Mouse (Mus musculus) urinary bladder, postnatal 10 days (tissue): ENCODE results near the gene Nmt1.
A peak's percentile ranks its signal among the peaks of the same experiment; 100 is the strongest.

Source experiments
- DNase-seq: peaks from one replicate; pipeline ENCODE4 v3.0.0; 2022; ENCODE audit warnings: low spot score

Nmt1 gene

DNA sequence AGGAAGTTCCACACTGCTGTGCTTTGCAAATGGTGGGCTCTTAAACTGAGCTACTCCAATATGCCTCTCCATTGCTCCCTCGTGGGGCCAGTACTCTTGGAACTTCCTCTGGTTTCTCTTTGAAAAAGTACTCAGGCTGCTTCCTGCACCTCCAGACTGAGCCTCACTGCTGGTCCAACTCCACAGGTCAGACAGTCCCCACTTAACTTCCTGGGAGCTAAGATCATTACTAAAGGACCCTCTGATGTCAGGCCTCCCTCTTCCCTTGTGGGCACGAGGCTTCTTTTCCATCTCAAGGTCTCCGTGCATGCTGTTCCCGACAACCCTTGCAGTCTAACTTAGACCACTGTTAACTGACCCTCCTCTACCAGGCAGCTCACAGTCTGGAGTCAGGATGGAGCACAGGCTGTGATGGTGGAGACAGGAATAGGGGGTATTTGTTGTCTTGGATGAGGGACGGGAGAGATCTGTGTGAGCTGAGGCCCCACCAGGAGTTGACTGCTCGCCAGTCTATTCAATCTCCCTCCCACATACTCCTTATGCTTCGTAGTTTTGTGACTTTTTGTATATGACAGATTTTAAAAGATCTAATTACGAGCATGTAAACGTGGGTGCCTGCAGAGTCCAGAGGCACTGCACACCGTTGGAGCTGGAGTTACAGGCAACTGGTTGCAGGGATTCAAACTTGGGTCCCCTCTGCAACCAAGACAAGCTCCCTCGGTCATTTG lies 22.6 kb upstream of the Nmt1 start:
- no peak for DNase-seq

DNA sequence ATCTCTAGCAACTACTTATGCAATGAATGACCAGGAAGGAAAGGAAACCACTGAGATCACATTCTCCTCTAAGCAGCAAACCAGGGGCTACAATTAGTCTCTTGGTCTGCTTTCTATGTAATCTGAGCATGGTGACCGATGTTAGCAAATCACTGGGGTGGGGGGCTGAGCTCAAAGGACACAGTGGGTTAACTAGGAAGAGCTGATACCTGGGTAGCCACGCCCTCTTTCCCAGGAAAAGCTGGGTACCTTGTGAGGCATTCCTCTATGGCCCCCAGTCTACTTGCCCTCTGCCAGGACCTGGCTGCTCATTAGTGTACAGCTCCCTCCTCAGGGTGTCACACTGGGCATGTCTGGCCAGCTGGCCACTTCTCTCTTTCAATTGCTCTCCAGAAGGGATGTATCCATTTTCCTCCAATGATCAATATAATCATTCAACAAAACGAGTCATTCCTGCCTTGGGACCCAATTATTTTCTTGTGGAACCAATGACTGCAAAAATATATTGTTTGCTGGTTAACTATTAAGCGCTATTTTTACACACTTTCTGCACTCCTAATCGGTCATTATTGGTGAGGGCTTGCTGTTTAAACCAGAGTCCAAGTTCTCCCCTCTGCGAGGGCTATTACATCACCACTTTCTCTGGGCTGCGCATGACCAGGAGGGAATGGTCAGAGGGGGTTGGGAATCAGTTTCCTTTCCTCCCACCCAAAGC lies 21.5 kb upstream of the Nmt1 start:
- no peak for DNase-seq

DNA sequence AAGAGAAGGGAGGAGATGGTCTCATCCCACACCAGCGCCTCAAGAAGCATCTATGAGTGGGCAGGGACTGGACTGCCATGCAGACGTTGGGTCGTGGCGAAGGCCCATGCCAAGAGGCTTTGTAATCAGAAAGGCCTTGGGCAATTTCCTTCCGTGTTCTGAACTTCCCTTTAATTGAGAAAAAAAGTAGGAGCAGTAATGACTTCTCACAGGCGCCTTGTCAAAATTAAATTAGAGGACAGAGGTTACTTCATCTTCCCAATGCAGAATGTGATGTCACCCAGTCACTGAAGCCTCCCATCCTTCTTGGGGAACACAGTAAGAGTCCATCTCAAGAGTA lies 21.0 kb upstream of the Nmt1 start:
- DNase-seq: no peak

DNA sequence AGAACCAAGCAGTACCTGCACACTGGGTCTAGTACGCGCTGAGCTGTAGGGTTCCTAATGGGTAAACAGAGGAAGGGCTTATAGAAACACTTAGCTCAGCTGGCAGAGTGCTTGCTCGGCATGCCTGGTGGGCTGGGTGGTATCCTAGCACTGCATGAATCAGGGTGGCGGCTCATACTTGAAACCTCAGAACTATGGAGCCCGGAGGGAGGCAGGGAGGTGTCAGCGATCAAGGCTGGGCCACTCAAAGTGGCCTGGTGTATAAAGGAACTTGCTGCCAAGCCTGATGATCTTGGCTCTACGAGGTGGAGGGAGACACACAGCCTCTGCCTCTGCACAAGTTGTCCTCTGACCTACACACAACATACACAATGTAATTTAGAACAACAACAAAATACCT lies 19.4 kb upstream of the Nmt1 start:
- no peak for DNase-seq

DNA sequence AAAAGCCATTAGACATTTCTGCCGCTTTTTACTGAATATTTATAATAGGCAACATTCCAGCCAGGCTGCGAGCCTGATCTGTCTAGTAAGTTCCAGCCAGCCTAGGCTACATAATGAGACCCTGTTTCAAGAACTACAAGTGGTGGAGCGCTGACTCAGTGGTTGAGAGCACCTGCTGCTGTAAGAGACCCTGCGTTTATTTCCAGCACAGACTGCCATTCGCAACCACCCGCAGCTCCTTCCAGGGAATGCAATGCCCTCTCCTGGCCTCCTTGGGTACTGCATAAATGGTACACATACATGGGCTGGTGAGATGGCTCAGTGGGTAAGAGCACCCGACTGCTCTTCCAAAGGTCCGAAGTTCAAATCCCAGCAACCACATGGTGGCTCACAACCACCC lies 18.8 kb upstream of the Nmt1 start:
- DNase-seq: no peak

DNA sequence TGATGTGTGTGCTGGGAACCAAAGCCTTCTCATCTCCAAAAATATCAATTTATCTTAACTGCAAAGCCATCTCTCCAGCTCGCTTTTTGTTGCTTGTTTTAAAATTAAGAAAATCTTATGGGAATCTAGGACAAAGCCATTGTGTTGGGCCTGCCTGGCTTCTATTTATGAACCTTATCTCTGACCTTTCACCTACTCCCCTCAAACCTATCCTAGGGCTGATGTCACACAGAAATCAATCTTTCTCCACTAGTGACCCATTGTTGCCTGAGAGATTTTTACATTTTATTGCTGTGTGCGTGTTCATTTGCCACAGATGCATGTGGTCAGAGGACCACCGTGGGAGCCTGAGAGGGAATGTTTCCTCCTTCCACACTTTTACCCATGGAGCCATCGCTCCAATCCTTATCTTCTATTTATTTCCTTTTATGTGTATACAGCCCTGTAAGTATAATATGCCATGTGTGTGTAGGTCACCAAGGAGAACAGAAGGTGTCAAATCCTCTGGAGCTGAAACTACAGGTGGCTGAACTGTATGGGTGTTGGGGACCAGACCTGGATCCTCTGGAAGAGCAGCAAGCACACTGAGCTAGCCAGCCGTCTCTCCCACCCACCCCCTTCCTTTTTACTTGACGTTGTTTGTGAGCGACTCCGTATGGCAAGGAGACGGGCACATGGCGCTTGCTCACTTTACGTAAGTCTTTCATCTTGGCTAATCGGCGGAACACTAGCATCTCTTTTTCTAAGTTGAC lies 17.4 kb upstream of the Nmt1 start:
- DNase-seq: no peak

DNA sequence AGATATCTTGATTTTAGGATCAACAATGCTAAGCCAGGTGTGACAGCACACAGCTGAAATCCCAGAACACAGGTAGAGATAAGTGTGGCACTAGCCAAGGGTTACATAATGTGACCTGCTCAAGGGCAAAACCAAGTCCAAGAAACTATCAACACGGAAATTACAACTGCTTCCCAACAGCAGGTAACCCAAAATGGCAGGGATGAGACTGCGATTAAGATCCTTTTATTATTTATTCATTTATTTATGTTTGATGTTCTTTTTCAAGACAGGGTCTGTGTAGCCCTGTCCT lies 16.8 kb upstream of the Nmt1 start:
- DNase-seq: no peak

DNA sequence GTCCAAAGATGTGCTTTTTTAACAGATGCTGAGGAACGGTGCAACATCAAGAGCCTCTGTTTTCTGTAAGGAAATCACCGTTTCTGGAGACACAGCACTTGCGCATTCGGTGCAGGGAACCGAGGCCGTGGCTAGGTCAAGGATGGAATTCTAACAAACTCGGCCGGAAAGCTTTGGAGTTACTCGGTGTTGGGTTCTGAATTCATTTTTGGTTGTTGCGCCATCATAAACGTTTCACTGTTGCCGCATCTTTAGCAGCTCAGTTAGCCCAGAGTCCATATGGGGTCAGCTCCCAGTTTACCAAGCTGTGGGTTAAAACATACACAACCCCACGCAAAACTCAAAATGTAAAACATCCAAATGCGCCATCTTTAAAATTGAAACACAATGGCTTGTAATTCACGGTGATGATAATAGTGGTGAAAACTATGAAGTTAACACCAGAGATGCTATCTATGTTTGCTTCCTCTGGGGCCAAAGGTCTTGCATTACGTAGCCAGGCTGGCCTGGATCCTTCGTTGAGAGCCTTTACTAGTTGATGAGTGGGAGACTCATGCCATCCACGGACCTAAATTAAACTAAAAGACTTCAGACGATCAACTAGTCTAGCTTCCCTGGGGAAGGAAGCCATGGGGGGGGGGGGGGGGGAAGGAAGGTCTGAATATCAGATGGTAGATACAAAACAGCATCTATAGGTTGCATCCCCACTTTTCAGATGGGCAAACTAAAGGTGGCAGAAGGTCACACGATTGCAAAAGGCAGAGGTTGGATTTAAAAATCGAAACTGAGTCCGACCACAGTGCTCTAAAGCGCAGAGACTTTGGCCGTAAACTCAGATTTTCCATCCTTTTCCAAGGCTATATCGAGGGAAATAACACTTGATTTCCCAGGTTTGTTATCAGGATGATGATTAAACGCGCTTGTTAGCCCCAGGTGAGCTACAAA lies 11.8 kb upstream of the Nmt1 start:
- DNase-seq: no peak

DNA sequence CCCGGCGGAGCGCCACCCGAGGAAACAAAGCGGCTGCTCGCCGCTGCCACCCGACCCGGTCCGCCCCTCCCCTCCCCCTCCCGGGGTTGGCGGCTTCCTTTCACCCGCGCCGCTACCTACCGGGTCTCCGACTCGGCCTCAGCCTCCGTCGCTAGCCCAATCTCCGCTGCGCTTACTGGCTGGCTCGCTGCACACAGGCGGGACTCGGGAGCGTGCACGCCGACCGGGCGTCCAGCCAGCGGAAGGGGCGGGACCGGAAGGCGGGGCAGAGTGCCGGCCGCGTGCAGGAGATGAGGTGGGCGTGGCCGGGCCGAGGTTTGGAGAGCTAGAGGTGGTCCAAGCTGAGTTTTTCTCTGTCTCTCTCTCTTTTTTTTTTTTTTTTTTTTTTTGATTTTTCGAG lies 11.1 kb upstream of the Nmt1 start:
- peak; percentile 96 for DNase-seq

DNA sequence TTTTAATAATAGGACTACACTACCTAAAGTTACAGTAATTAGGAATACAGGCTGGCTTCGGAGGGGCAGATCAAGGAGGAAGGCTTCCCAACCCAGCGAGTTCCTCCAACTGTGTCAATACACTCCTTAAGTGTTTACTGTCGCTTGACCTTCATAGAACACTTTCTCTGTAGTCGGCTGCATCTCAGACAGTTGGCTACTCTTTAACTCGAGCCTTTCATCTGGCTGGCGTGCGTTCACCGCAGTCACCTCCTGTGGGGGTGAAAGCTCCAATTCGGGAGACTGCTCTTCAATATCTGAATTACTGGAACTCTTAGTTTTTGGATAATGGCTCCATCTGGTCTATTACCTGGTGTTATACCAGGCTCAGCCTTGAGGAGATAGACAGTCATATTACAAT lies 10.3 kb upstream of the Nmt1 start:
- DNase-seq: no peak

DNA sequence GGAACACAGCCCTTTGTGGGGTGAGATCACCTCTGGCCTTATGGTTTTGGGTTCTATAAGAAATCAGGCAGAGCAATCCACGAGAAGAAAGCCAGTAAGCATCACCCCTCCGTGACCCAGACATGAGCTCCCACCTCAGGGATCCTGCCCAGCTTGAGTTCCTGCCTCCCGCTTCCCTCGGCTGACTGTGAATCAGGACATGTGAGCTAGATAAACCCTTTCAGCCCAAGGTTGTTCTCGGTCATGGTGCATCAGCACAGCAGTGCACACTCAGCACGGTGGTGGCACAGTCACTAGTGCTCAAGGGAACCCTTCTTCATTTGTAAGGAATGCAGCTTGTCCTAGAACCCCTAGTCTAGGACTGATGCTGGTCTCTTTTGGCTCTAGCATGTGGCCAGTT lies 9.1 kb upstream of the Nmt1 start:
- DNase-seq: no peak

DNA sequence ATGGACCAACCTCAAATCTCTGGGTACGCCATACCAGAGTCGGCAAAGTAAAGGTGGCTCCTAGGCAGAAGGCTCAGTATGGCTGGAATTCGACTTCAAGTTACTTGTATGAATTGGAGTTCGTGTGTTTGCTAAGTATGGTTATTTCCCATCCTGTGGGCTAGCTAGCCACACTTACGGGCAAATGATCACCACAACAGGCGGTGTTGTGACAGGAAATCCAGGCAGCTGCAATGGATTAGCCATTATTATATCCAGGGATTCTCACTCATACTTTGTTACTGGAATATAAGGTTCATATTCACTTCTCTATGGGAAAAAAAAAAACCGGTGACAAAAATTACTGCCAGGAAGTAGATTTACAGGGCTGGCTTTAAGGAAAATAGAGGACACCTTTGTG lies 8.7 kb upstream of the Nmt1 start:
- no peak for DNase-seq

DNA sequence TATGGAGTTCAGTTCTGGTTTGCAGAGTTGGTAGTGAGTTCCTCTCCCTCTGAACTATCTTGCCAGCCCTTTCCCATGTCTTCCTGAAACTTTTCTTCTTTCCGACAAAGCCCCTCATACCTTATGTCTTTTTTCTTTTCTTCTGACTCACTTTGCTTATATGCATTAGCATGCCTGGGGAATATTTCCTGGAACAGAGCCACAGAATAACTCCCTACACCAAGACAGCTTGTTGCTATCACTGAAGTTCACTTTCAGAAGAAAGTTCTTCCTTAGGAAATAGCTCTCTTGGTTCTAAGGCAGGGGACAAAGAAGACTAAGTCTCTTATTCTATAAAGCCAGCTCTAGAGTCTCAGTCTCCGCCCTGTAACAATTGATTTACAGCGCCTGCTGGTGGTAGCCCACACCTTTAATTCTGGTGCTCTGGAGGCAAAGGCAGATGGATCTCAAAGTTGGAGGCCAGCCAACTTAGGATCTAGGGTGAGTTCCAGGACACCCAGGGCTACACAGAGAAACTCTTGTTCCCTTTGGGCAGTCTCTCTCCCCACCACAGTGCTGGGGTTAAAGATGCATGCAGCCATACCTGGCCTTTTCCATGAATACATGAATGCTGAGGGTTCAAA lies 7.2 kb upstream of the Nmt1 start:
- DNase-seq: no peak

DNA sequence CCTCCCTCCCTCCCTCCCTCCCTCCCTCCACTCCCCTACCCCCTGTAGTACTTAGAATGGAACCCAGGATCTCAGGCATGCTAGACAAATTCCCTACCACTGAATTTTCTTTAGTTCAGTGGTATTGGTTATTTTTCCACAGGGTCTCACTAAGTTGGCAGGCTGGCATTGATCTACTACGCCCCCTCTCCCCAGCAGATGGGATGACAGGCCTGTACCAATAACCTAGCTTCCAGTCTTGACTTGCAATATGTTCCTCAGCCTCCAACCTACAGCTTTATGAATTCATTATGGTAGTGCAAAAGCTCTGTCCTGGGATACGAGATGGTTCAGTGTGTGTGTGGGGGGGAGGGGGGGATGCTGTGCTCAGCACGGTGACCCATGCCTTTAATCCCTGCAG lies 4.0 kb upstream of the Nmt1 start:
- DNase-seq: no peak

DNA sequence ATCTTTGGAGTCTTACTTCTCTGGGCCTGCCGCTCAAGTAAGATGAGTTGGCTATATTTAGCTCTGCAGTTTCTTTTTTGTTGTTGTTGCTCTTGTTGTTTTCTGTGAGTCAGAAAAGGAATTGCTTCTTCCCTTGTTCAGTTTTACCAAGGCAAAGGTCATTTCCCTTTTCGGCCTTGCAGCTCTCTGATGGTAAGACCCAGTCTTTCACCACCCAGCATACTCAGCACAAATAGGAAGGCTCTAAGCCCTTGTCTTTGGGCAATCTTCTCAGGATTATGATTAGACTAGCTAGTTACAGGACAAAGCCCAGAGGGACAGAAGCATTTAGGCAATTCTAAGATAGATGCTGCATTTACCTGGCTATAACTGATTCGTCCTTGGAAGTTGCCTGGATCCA lies 1.1 kb upstream of the Nmt1 start:
- DNase-seq: no peak

DNA sequence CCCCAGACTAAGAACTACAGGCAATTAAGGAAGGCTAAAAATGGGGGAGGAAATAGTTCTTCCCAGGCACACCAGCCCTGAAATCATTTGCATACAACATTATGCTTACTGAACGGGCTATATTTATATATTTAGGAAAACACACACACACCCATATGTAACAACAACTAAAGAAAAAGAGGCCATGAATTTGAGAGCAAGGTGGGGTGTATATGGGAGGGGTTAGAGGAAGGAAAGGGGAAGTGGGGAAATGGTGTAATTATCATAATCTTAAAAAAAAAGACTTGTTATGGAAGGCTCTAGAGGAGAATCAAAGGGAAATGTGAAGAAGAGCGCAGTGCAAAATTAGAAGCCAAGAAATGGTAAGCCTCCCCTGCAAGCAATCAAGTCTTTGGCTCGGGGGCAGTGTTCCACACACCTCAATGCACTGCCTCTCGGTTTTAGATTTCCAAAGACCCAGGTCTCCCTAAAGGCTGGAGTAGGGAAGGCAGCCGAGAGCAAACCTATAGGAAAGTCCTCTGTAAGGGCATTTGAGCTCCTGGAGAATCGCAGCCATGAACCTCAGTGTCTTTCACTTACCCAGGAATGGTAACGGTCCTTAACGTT lies 317 bp upstream of the Nmt1 start:
- DNase-seq: no peak

DNA sequence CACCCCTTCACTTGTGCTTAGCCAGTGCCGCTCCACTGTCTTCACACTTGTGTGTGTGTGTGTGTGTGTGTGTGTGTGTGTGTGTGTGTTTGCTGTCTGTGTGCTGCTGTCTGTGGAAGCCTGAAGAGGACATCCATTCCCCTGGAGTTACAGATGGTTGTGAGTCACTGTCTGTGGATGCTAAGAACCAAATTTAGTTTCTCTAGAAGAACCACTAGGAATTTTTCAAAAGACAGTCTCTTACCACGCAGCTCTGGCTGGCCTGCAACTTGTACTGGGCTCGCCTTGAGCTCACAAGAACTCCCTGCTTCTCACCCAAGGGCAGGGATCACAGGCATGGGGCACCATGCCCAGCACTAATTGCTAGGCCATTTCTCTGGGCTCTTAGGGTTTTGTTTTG lies 5.0 kb downstream of the Nmt1 start:
- no peak for DNase-seq

DNA sequence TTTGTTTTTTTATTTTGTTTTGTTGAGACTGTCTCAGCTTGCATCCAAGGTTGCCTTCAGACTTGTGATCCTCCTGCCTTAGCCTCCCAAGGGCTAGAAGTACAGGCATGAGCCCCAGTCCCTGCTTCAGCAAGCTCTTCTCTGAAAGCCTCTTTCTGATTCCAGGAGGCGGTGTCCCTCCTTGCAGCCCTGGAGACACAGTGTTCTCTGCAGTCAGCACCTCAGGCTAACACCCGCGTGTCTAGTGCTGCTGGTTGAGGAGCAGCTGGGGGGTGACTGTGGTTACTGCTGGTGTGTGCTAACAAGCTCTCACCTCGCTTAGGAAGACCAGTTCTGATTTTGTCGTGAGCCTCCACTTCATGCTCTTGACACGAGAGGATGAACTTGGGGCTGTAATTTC lies 7.0 kb downstream of the Nmt1 start:
- DNase-seq: no peak

DNA sequence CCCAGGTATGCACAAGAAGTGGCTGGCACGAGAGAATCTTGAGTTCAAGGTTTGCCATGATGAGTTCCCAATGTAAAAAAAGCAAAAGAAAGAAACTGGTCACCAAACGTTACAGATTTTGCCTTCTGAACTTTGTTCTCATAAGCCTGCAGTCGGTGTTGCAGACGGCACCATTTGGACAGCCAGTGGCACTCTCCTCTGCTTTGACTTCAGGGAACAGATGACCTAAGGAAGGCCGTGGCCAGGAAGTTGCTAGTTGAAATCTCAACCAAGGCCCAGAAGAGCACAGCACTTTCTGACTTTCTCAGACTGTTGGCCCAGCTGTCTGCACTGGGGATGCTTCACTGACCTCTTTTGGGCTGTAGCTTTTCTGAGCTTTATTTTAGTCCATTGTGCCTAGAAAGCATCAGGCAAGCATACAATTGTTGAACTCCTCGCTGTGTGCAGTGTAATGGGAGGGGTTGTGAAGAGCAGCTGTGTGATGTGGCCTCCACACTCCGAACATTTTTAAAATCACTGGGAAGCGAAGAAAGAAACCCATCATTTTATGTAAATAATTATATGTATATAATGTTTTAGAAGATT lies 9.0 kb downstream of the Nmt1 start:
- no peak for DNase-seq

DNA sequence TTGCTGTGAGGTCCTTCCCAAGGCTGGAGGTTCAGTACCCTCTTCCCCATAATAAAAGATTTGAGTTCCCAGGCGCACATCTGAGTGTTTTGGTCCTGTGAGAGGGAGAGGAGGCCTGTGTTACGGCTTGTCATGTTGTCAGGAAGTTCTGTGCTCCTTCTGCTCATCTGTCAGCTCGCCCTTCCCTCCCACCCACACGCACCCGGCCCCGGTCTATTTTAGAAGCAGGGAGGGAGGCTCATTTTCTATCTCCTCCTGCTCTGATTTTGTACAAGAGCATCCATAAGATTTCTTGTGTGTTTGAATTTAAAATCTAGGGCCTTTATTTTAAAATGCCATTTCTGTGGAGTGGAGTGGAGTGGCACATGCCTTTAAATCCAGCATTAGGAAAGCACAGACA lies 10.0 kb downstream of the Nmt1 start:
- DNase-seq: no peak

DNA sequence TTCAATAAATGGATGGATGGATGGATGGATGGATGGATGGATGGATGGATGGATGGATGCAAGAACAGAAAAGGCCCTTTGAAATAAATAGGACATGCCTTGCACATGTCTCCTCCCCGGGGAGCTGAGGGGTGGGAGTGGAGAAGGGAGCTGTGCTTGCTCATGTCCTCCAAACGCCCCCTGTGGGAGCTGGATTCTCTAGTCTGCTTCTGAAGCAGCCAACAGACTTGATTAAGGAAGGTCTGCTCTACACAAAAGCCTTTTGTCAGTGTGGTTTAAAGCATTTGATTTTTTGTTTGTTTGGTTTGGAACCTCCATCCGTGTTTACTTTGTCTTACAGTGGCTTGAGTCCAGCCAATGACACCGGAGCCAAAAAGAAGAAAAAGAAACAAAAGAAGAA lies 14.8 kb downstream of the Nmt1 start:
- no peak for DNase-seq
